Mouse (Mus musculus) heart, embryonic 15.5 days (tissue): ENCODE measurements around the gene Olfr1132. TPM values are rescaled to one million over a fixed set of nuclear protein-coding genes. Genes with fewer than 3 reads are reported as not detected.
"Not testable (repeated sequence)": the region's sequence is repeated elsewhere in the genome, so short reads cannot be mapped to it uniquely, and the experiment has no call there.

ENCODE experiments used
- ATAC-seq: fragments of 200-750 bp; cut with Nextera tagmentation; replicated peaks from 2 replicates; pipeline ENCODE4 v1.8.0; 2017; ENCODE audit warnings: low read depth, moderate TSS enrichment; ENCODE audit not compliant: insufficient number of reproducible peaks, insufficient read depth, low FRiP score
- H3K27ac ChIP-seq: fragments of 300-500 bp; sonication (generic); 2 replicates; pipeline ENCODE4 v1.5.1; 2015; ENCODE audit warnings: mild to moderate bottlenecking, inconsistent platforms
- H3K27me3 ChIP-seq: fragments of 300-500 bp; sonication (generic); 2 replicates; pipeline ENCODE4 v1.6.1; 2015; ENCODE audit warnings: inconsistent platforms
- H3K36me3 ChIP-seq: fragments of 300-500 bp; sonication (generic); 2 replicates; pipeline ENCODE4 v1.6.1; 2015; ENCODE audit warnings: mild to moderate bottlenecking, inconsistent platforms
- H3K4me1 ChIP-seq: fragments of 300-500 bp; sonication (generic); replicated peaks from 2 replicates; pipeline ENCODE4 v1.6.1; 2015; ENCODE audit warnings: inconsistent platforms
- H3K4me2 ChIP-seq: fragments of 300-500 bp; sonication (generic); 2 replicates; pipeline ENCODE4 v1.6.1; 2015; ENCODE audit warnings: inconsistent platforms, mild to moderate bottlenecking, moderate library complexity
- H3K4me3 ChIP-seq: fragments of 300-500 bp; sonication (generic); 2 replicates; pipeline ENCODE4 v1.5.1; 2015; ENCODE audit warnings: mild to moderate bottlenecking, inconsistent platforms
- H3K9ac ChIP-seq: fragments of 300-500 bp; sonication (generic); 2 replicates; pipeline ENCODE4 v1.6.1; 2015; ENCODE audit warnings: mild to moderate bottlenecking, inconsistent platforms
- H3K9me3 ChIP-seq: fragments of 300-500 bp; sonication (generic); replicated peaks from 2 replicates; pipeline ENCODE4 v1.6.1; 2016; ENCODE audit warnings: inconsistent platforms
- WGBS: fragments of 180-500 bp; shearing (Covaris S2); methylation state at CpG from one replicate; pipeline ENCODE4 v1.1.7; 2015; ENCODE audit warnings: mixed read lengths; 5-methylcytosine and 5-hydroxymethylcytosine counted together
- polyA plus RNA-seq: library from polyadenylated mRNA; unstranded; fragments of >200 nt; fragmentation: Nextera tagmentation; extraction: Ambion mirVana; gene quantifications from 2 replicates; pipeline ENCODE4 v1.2.1, GENCODE M21; 2015

Gene Olfr1132
- polyA plus RNA-seq: not detected in 2 replicates

- ATAC-seq: no peak
- no peaks in the 10 kb centered on the region for H3K27me3 ChIP-seq
- H3K4me2 ChIP-seq: no peak within 1 kb of the TSS
- H3K36me3 ChIP-seq: no peaks in the 10 kb centered on the region
- H3K4me1 ChIP-seq: no peaks in the 10 kb centered on the region
- H3K9me3 ChIP-seq: no peaks in the 10 kb centered on the region
- no peak within 1 kb of the TSS for H3K4me3 ChIP-seq
- H3K27ac ChIP-seq: no peak within 1 kb of the TSS
- no peak within 1 kb of the TSS for H3K9ac ChIP-seq
These were observed at the start of gene Olfr1132 for GRCm38 (mm10) chr2:87637435-87637834. Gene Olfr1132 (minus strand): TSS chr2:87637535.

- H3K36me3 ChIP-seq: no peaks in the 10 kb centered on the region
- ATAC-seq: no peak
- no peaks in the 10 kb centered on the region for H3K27me3 ChIP-seq
- no peak within 1 kb of the TSS for H3K9ac ChIP-seq
- no peaks in the 10 kb centered on the region for H3K4me1 ChIP-seq
- 12% methylated on average over 1 of the region's 1 CpGs for WGBS
- H3K4me2 ChIP-seq: no peak within 1 kb of the TSS
- no peak within 1 kb of the TSS for H3K27ac ChIP-seq
- no peak within 1 kb of the TSS for H3K4me3 ChIP-seq
- H3K9me3 ChIP-seq: no peaks in the 10 kb centered on the region
These were observed 36.2 kb upstream of the Olfr1132 start, which contains the start of gene Olfr1135 for GRCm38 (mm10) chr2:87673564-87673963. Gene Olfr1135 (minus strand): TSS chr2:87673664.

- Histone ChIP-seq H3K9ac (no peak within 1 kb of the TSS), H3K27me3 (no peaks in the 10 kb centered on the region), H3K9me3 (no peaks in the 10 kb centered on the region), H3K36me3 (no peaks in the 10 kb centered on the region), H3K4me1 (no peaks in the 10 kb centered on the region), H3K4me2 (no peak within 1 kb of the TSS), H3K27ac (no peak within 1 kb of the TSS), H3K4me3 (no peak within 1 kb of the TSS)
- ATAC-seq: no peak
- 75% methylated on average over 2 of the region's 2 CpGs for WGBS
These were observed 21.0 kb upstream of the Olfr1132 start, which contains the start of gene Olfr1134 for GRCm38 (mm10) chr2:87658360-87658759. Gene Olfr1134 (minus strand): TSS chr2:87658460.

- no peaks in the 10 kb centered on the region for H3K36me3 ChIP-seq
- H3K4me1 ChIP-seq: no peaks in the 10 kb centered on the region
- H3K9me3 ChIP-seq: no peaks in the 10 kb centered on the region
- H3K27ac ChIP-seq: no peak within 1 kb of the TSS
- H3K4me2 ChIP-seq: no peak within 1 kb of the TSS
- no peak within 1 kb of the TSS for H3K4me3 ChIP-seq
- H3K9ac ChIP-seq: no peak within 1 kb of the TSS
- H3K27me3 ChIP-seq: no peaks in the 10 kb centered on the region
- ATAC-seq: no peak
These were observed 9.9 kb upstream of the Olfr1132 start, which contains the start of gene Olfr1133 for GRCm38 (mm10) chr2:87647274-87647673. Gene Olfr1133 (minus strand): TSS chr2:87647374.

- H3K27me3 ChIP-seq: no peaks in the 10 kb centered on the region
- no peaks in the 10 kb centered on the region for H3K4me1 ChIP-seq
- no peak overlapping the region for H3K9ac ChIP-seq
- no peak overlapping the region for H3K4me2 ChIP-seq
- no peak for ATAC-seq
- no peak overlapping the region for H3K27ac ChIP-seq
- H3K4me3 ChIP-seq: no peak overlapping the region
- H3K9me3 ChIP-seq: no peaks in the 10 kb centered on the region
- H3K36me3 ChIP-seq: no peaks in the 10 kb centered on the region
These were observed 5.1 kb upstream of the Olfr1132 start for GRCm38 (mm10) chr2:87642441-87642840.

GRCm38 (mm10) chr2:87626804-87627203, 10.5 kb downstream of the Olfr1132 start, which contains the start of gene Olfr1131:
Gene Olfr1131 (plus strand): TSS chr2:87627104.
- WGBS: 48% methylated on average over 3 of the region's 3 CpGs
- H3K4me3 ChIP-seq: no peak within 1 kb of the TSS
- H3K9me3 ChIP-seq: no peaks in the 10 kb centered on the region
- no peak within 1 kb of the TSS for H3K4me2 ChIP-seq
- H3K36me3 ChIP-seq: no peaks in the 10 kb centered on the region
- H3K9ac ChIP-seq: no peak within 1 kb of the TSS
- H3K4me1 ChIP-seq: no peaks in the 10 kb centered on the region
- H3K27ac ChIP-seq: no peak within 1 kb of the TSS
- no peaks in the 10 kb centered on the region for H3K27me3 ChIP-seq
- ATAC-seq: no peak

- H3K27me3 ChIP-seq, H3K4me2 ChIP-seq, H3K9me3 ChIP-seq, H3K9ac ChIP-seq, H3K4me3 ChIP-seq, H3K36me3 ChIP-seq, H3K4me1 ChIP-seq, H3K27ac ChIP-seq, ATAC-seq: not testable (repeated sequence)
These were observed 31.4 kb downstream of the Olfr1132 start, which contains the start of gene Olfr1130 for GRCm38 (mm10) chr2:87605912-87606311. Gene Olfr1130 (plus strand): TSS chr2:87606212.

Other genes starting within 250 kb of the Olfr1132 start
- gene Olfr1123, start 220.9 kb downstream of the Olfr1132 start, polyA plus RNA-seq: not detected in 2 replicates
- not detected in 2 replicates for gene Olfr1124, start 207.3 kb downstream of the Olfr1132 start, polyA plus RNA-seq
- not detected in 2 replicates for gene Olfr1126, start 183.6 kb downstream of the Olfr1132 start, polyA plus RNA-seq
- gene Pramel7, start 140.4 kb downstream of the Olfr1132 start, polyA plus RNA-seq: not detected in 2 replicates
- gene Pramel6, start 131.0 kb downstream of the Olfr1132 start, polyA plus RNA-seq: not detected in 2 replicates
- not detected in 2 replicates for gene Olfr153, start 105.7 kb downstream of the Olfr1132 start, polyA plus RNA-seq
- gene Olfr1128, start 92.0 kb downstream of the Olfr1132 start, polyA plus RNA-seq: not detected in 2 replicates
- not detected in 2 replicates for gene Olfr1129, start 63.6 kb downstream of the Olfr1132 start, polyA plus RNA-seq
- not detected in 2 replicates for gene Olfr1130, start 31.3 kb downstream of the Olfr1132 start, polyA plus RNA-seq
- not detected in 2 replicates for gene Olfr1131, start 10.4 kb downstream of the Olfr1132 start, polyA plus RNA-seq
- not detected in 2 replicates for gene Olfr1133, start 9.8 kb upstream of the Olfr1132 start, polyA plus RNA-seq
- gene Olfr1134, start 20.9 kb upstream of the Olfr1132 start, polyA plus RNA-seq: not detected in 2 replicates
- gene Olfr1135, start 36.1 kb upstream of the Olfr1132 start, polyA plus RNA-seq: not detected in 2 replicates
- not detected in 2 replicates for gene Olfr1136, start 56.4 kb upstream of the Olfr1132 start, polyA plus RNA-seq
- not detected in 2 replicates for gene Olfr1137, start 75.6 kb upstream of the Olfr1132 start, polyA plus RNA-seq
- not detected in 2 replicates for gene Olfr1138, start 102.4 kb upstream of the Olfr1132 start, polyA plus RNA-seq
- not detected in 2 replicates for gene Olfr1140, start 106.2 kb upstream of the Olfr1132 start, polyA plus RNA-seq
- gene Olfr1141, start 116.5 kb upstream of the Olfr1132 start, polyA plus RNA-seq: not detected in 2 replicates
- gene Olfr152, start 141.9 kb upstream of the Olfr1132 start, polyA plus RNA-seq: not detected in 2 replicates
- not detected in 2 replicates for gene Olfr1143, start 163.1 kb upstream of the Olfr1132 start, polyA plus RNA-seq
- not detected in 2 replicates for gene Olfr1145, start 172.3 kb upstream of the Olfr1132 start, polyA plus RNA-seq
- not detected in 2 replicates for gene Olfr1148, start 193.0 kb upstream of the Olfr1132 start, polyA plus RNA-seq
- not detected in 2 replicates for gene Olfr1150-ps1, start 206.5 kb upstream of the Olfr1132 start, polyA plus RNA-seq
- not detected in 2 replicates for gene Olfr1151, start 218.3 kb upstream of the Olfr1132 start, polyA plus RNA-seq
- not detected in 2 replicates for gene Olfr1152, start 229.0 kb upstream of the Olfr1132 start, polyA plus RNA-seq